Mouse (Mus musculus): ENCODE results near the gene Musk.
"Not testable (repeated sequence)": the region's sequence is repeated elsewhere in the genome, so short reads cannot be mapped to it uniquely, and the experiment has no call there.

The Musk gene

GRCm38 (mm10) chr4:58285687-58286086 is at the start of gene Musk:
Gene Musk, plus strand, starts transcription at chr4:58285960.
- no peak for DNase-seq (ENCODE audit: low spot score)

DNA sequence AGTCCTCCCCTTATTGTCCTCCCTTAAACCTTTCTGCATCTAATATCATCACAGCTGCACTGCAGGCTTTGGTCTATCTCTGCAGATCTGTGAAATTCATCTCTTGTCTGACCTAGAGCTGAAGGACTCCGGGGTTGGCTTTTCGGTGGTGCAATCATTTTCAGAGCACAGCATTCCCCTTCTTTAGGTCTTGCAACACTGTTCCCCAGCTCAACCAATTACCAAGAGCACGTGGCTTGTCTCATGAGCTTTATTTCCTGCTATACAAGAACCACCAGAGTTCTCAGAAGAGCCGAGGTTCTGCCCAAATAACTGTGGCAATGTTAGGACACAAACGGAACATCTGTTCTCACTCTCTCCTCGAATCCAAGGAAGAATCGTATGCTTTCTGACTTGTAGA is 45.3 kb upstream of the Musk start:
- DNase-seq (ENCODE audit: low spot score): no peak

GRCm38 (mm10) chr4:58245544-58245943 is 40.2 kb upstream of the Musk start:
- DNase-seq (ENCODE audit: low spot score): no peak

GRCm38 (mm10) chr4:58252381-58252780 is 33.4 kb upstream of the Musk start:
- no peak for DNase-seq (ENCODE audit: low spot score)

GRCm38 (mm10) chr4:58253410-58253809 is 32.4 kb upstream of the Musk start:
- peak; percentile 6 for DNase-seq (ENCODE audit: low spot score)

DNA sequence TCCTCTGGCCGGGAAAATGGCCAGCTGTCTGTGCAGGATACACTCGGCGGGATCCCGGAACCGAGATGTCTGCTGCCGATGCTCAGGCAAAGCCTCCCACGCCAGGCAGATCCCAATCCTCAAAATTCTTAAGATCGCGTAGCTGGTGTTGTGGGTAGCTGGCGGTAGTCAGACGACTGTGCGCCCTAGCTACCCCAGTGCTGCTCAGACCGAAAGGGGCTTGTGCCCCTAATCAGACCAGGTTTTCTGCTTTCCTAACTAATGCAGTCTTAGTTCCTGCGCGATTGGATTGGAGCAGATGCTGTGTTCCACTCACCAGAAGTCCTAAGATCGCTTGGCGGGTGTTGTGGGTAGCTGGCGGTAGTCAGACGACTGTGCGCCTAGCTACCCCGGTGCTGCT is 25.0 kb upstream of the Musk start:
- not testable (repeated sequence) for DNase-seq (ENCODE audit: low spot score)

GRCm38 (mm10) chr4:58266294-58266693 is 19.5 kb upstream of the Musk start:
- no peak for DNase-seq (ENCODE audit: low spot score)

DNA sequence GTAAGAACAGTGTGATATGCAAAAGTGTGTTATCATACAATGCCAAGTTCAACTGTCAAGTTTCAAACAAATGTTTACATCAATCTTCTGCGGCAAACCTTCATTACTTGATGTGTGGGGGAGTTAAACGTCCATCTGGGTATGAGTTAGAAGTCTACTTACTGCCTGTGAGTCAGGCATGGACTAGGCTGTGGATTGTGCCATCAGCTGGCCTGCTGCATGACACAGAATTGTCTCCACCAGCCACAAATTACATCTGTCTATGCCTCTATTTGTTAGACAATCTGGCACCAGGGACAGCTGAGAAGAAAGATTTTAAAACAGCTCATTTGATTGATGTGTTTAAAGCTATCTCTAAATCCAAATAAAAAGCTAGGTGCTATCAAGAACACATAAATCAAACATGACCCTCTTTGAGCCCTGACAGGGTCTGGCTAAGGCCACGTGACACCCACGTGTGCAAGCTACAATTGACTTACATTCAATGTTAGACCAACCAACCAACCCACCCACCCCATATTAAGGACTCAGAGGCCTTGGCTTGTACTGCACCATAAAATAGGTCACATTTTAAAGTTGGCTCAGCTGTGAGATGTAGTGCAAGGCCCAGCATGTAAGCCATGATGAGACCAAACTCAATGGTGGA is 16.7 kb upstream of the Musk start:
- DNase-seq (ENCODE audit: low spot score): no peak

- DNase-seq (ENCODE audit: low spot score): no peak
Measured at GRCm38 (mm10) chr4:58269961-58270360, 15.8 kb upstream of the Musk start.

DNA sequence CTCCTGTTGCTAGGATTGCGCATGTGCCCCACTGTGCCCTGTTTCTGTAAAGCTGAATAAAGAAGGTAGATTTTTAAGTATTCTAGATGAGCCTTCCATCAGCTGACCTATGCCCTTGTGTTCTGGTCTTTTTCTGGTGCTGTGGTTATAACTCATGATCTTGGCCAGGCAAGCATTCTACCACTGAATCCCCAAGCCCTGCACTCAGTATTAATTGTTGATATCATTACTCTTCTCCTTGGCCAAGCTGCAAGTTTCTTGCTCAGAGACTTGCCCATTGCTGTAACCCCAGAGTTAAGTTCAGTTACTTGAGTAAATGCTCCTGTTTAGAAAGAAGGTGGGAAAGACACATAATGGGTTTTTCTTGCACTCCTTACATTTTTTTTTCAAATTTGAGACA is 14.8 kb upstream of the Musk start:
- DNase-seq (ENCODE audit: low spot score): no peak

DNA sequence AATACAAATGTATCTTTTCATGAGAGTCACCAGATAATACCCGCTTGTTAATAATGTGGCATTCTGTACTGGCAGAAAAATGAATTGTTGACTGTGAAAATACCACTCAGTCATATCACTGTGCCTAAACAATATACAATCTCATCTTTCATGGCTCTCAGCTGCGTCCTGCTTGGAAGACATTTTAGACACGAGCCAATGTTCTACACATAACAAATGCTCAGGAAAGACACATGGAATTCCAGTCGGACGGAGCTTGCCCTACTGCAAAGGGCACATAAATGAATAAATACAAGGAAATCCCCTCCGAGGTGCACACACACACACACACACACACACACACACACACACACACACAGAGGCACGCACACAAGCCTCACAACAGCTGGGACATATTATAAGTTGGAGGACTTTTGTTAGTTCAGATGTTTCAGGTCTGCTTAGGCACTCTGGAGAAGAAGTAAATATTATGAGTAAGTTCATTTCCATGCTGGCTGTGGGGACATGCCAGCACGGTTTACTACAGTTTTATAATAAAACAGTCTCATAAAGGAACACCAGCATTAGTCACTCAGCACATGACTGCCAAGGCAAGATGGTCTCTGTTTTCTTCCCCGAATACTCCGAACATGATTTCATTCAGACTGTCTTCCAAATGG is 14.1 kb upstream of the Musk start:
- DNase-seq (ENCODE audit: low spot score): no peak

DNA sequence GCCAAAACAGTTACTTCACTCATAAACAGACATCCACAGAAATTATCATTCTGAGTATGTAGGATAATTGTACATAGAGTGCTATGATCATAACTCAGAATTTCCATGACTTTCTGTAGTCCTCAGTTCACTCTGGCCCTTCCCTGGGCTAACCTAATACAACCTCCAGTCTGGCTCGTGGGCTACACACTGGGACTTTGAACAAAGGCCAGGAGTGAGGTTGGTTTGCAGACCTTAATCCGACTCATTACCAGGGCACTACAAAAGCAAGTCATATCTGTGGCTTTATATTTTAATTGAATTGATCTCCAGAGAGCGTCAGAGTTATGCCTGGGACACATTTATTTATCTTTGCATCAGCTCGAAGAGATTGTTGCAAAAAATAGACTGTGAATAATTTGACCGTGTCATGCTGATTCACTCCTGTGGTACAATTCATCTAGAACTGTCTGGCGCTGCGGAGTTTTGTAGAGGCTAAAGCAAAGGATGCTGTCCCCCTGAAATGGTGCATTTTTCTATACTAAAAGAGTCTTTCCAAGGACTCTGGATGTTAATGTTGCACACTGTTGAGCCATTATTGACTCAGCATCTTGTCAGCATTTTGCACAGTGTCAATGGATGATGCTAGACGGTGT is 10.4 kb upstream of the Musk start:
- no peak for DNase-seq (ENCODE audit: low spot score)

GRCm38 (mm10) chr4:58278368-58278767 is 7.4 kb upstream of the Musk start:
- no peak for DNase-seq (ENCODE audit: low spot score)

DNA sequence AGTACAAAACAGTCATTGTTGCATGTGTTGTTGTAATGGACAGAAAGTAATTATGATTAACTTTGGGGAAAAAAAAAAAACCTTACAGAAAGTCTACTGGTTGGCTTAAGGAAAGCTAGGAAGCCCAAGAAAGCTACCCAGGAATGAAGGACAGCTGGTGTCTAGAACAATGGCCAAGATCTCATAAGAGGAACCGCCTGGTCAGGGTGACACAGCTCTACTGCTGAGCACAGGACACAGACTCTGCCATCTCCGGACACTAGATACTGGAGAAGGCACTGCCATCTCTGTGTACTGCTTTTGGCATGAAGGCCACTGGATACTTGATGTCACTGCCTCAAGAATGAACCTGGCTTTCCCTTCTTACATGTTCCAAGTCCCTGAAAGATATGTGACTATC is 5.6 kb upstream of the Musk start:
- no peak for DNase-seq (ENCODE audit: low spot score)

- DNase-seq (ENCODE audit: low spot score): no peak
Measured at GRCm38 (mm10) chr4:58286368-58287090, 769 bp downstream of the Musk start.

- no peak for DNase-seq (ENCODE audit: low spot score)
Measured at GRCm38 (mm10) chr4:58288753-58289152, 3.0 kb downstream of the Musk start.

GRCm38 (mm10) chr4:58291828-58292227 is 6.1 kb downstream of the Musk start:
- DNase-seq (ENCODE audit: low spot score): no peak

DNA sequence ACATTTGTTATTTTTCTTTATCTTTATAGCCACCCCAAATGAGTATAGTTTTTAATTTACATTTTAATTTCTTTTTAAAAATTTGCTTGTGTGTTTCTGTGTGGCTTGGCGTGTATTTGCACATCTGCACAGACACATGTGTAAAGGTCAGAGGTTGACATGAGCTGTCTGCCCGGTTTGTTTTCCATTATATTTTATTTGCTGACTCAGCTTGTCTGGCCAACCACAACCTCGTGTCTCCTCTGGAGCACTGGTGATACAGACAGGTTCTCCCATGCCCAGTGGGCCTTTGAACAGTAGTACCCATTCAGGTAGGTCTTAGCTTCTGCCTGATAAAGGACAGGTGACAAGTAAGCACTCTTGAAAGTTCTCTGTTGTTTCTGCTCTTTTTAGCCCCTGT is 7.3 kb downstream of the Musk start:
- no peak for DNase-seq (ENCODE audit: low spot score)

- DNase-seq (ENCODE audit: low spot score): no peak
Measured at GRCm38 (mm10) chr4:58303862-58304261, 18.1 kb downstream of the Musk start.

- no peak for DNase-seq (ENCODE audit: low spot score)
Measured at GRCm38 (mm10) chr4:58304564-58304963, 18.8 kb downstream of the Musk start.

DNA sequence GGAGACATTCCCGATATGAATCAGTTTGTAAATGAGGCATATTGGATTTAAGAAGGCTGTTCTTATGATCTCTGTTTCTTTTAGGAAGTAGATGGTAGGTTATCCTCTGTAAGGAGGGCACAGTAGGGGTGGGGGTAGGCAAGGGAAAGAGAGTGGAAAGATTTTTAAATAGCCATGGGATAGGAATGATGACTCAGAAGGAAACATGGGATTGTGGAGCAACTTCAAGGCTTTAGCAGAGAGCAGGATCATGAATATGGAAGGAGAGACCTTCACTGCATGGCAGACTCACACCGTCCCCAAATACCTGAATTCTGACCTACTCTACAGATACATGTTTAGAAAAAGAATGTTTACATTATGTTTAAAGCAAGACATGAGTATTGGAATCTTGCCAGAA is 21.7 kb downstream of the Musk start:
- DNase-seq (ENCODE audit: low spot score): no peak

DNA sequence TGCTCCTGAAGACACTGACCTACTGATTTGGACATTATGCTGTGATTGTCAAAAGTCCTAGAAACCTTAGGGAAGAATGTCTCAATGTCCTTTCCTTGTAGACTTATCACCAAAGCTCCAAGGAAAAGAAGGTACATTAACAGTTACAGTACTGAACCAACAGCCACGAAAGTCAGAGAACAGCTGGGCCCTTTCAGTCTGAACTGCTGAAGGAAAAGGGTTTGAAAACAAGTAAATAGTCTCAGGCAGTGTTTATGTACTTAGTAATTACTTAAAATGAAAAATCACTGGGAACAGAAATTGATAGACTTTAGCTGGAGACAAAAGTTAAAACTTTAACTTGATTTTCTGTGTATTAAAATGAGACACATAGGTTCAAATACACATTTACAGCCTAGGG is 27.6 kb downstream of the Musk start:
- DNase-seq (ENCODE audit: low spot score): no peak

GRCm38 (mm10) chr4:58314942-58315508 is 29.3 kb downstream of the Musk start:
- DNase-seq (ENCODE audit: low spot score): no peak

All from c-Kit-positive CD71-positive TER-119-positive erythroid progenitor cells, embryonic 14.5 days (primary cell).